31 mouse cellular contexts compared by ENCODE assay signal in the genomic region with DNA sequence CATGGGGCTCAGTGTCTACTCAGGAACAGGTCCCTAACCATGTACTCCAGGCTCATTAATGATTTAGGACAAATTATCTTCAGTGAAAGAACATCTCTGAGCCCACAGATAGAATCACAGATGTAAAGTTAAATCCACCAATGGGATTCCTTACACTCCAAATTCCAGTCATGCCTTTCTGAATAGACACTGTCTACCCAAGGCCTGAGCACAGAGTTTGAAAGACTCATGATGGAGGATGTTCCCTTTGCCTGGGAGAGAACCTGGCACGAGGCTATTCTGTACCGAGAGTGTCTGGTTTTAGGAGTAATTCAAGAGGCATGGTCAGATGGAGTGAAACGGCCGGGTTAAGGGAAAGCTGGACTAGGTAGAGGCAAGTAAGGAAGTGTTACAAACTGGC.
"Had no signal": no experiment of that assay in that cellular context is flagged by ENCODE, and none has a peak within 500 bp of the region (broad histone marks: within the 10 kb centered on the region; RNA-seq: fewer than 3 reads in every experiment).

No protein-coding gene starts in this region.

- H3K36me3 ChIP-seq: limb, embryonic 10.5 days; limb, embryonic 12.5 days; limb, embryonic 13.5 days; limb, embryonic 15.5 days; liver, embryonic 12.5 days; liver, embryonic 13.5 days; liver, embryonic 15.5 days; lung, embryonic 15.5 days; midbrain, embryonic 10.5 days; midbrain, embryonic 12.5 days; midbrain, embryonic 13.5 days; midbrain, embryonic 15.5 days had no signal

- H3K4me1 ChIP-seq: limb, embryonic 12.5 days; limb, embryonic 13.5 days; limb, embryonic 15.5 days; liver, embryonic 12.5 days; liver, embryonic 13.5 days; liver, embryonic 15.5 days; lung, embryonic 15.5 days; megakaryocyte, embryonic 14.5 days; midbrain, embryonic 10.5 days; midbrain, embryonic 13.5 days; midbrain, embryonic 15.5 days had no signal

- H3K9ac ChIP-seq: limb, embryonic 12.5 days; limb, embryonic 13.5 days; limb, embryonic 15.5 days; liver, embryonic 12.5 days; liver, embryonic 13.5 days; liver, embryonic 14.5 days; liver, embryonic 15.5 days; liver, postnatal 0 days; lung, embryonic 14.5 days; lung, embryonic 15.5 days; midbrain, embryonic 12.5 days; midbrain, embryonic 13.5 days; midbrain, embryonic 15.5 days had no signal

- H3K9me3 ChIP-seq: limb, embryonic 10.5 days; limb, embryonic 12.5 days; limb, embryonic 13.5 days; limb, embryonic 15.5 days; liver, embryonic 12.5 days; liver, embryonic 13.5 days; liver, embryonic 15.5 days; lung, embryonic 15.5 days; midbrain, embryonic 10.5 days; midbrain, embryonic 12.5 days; midbrain, embryonic 13.5 days; midbrain, embryonic 15.5 days had no signal

- ATAC-seq: liver, embryonic 12.5 days; liver, postnatal 0 days; lung, postnatal 0 days; midbrain, embryonic 13.5 days; midbrain, embryonic 15.5 days; midbrain, embryonic 16.5 days had no signal

- H3K27me3 ChIP-seq: limb, embryonic 12.5 days; limb, embryonic 13.5 days; limb, embryonic 15.5 days; liver, embryonic 12.5 days; liver, embryonic 13.5 days; liver, embryonic 15.5 days; lung, embryonic 15.5 days; megakaryocyte, embryonic 14.5 days; midbrain, embryonic 12.5 days; midbrain, embryonic 13.5 days; midbrain, embryonic 15.5 days had no signal

- H3K4me3 ChIP-seq: left cerebral cortex, adult 2 months; limb, embryonic 10.5 days; limb, embryonic 12.5 days; limb, embryonic 13.5 days; limb, embryonic 15.5 days; liver, embryonic 12.5 days; liver, embryonic 13.5 days; liver, embryonic 15.5 days; lung, embryonic 15.5 days; megakaryocyte, embryonic 14.5 days; midbrain, embryonic 10.5 days; midbrain, embryonic 12.5 days; midbrain, embryonic 13.5 days; midbrain, embryonic 15.5 days; myocyte had no signal

- H3K4me2 ChIP-seq: limb, embryonic 12.5 days; limb, embryonic 13.5 days; limb, embryonic 15.5 days; liver, embryonic 11.5 days; liver, embryonic 12.5 days; liver, embryonic 13.5 days; liver, embryonic 15.5 days; lung, embryonic 14.5 days; lung, embryonic 15.5 days; midbrain, embryonic 11.5 days; midbrain, embryonic 12.5 days; midbrain, embryonic 13.5 days; midbrain, embryonic 15.5 days had no signal

- H3K27ac ChIP-seq: left cerebral cortex, adult 2 months; limb, embryonic 10.5 days; limb, embryonic 12.5 days; limb, embryonic 13.5 days; limb, embryonic 15.5 days; liver, embryonic 12.5 days; liver, embryonic 13.5 days; liver, embryonic 14.5 days; liver, embryonic 15.5 days; lung, embryonic 15.5 days; macrophage; midbrain, embryonic 10.5 days; midbrain, embryonic 12.5 days; midbrain, embryonic 13.5 days; midbrain, embryonic 15.5 days had no signal

- DNase-seq: left cerebral cortex, postnatal 4 days; liver; liver, embryonic 13.5 days; liver, postnatal 0 days; lung, adult 18-20 months; lung, adult 2 months; lung, embryonic 14.5 days; lung, postnatal 10 days; lung, postnatal 36 days; lung, postnatal 4 days; midbrain, embryonic 14.5 days had no signal
